Mouse (Mus musculus) heart, embryonic 13.5 days (tissue): ENCODE measurements at regions not wholly inside any gene's neighbourhood (a gene's known extent, or its start where the extent isn't known, plus 50 kb on each side); places are given as distances from the start of the nearest gene placed in this dataset.

Source experiments
- ATAC-seq: fragments of 200-750 bp; cut with Nextera tagmentation; 2 replicates; pipeline ENCODE4 v1.8.0; 2017; ENCODE audit warnings: moderate TSS enrichment; ENCODE audit not compliant: insufficient number of reproducible peaks, low FRiP score, low TSS enrichment; ENCODE audit errors: extremely low read depth
- H3K27ac ChIP-seq: fragments of 300-500 bp; sonication (generic); replicated peaks from 2 replicates; pipeline ENCODE4 v1.5.1; 2015; ENCODE audit warnings: moderate library complexity, mild to moderate bottlenecking, inconsistent platforms
- H3K27me3 ChIP-seq: fragments of 300-500 bp; sonication (generic); replicated peaks from 2 replicates; pipeline ENCODE4 v1.6.1; 2015; ENCODE audit warnings: mild to moderate bottlenecking, inconsistent platforms
- H3K36me3 ChIP-seq: fragments of 300-500 bp; sonication (generic); 2 replicates; pipeline ENCODE4 v1.6.1; 2015; ENCODE audit warnings: mild to moderate bottlenecking, inconsistent platforms
- H3K4me1 ChIP-seq: fragments of 300-500 bp; sonication (generic); 2 replicates; pipeline ENCODE4 v1.6.1; 2015; ENCODE audit warnings: inconsistent platforms
- H3K4me2 ChIP-seq: fragments of 300-500 bp; sonication (generic); 2 replicates; pipeline ENCODE4 v1.6.1; 2015; ENCODE audit warnings: inconsistent platforms, mild to moderate bottlenecking, moderate library complexity
- H3K4me3 ChIP-seq: fragments of 300-500 bp; sonication (generic); 2 replicates; pipeline ENCODE4 v1.5.1; 2015; ENCODE audit warnings: moderate library complexity, mild to moderate bottlenecking, inconsistent platforms
- H3K9ac ChIP-seq: fragments of 300-500 bp; sonication (generic); 2 replicates; pipeline ENCODE4 v1.6.1; 2015; ENCODE audit warnings: inconsistent platforms, mild to moderate bottlenecking, moderate library complexity
- H3K9me3 ChIP-seq: fragments of 300-500 bp; sonication (generic); 2 replicates; pipeline ENCODE4 v1.6.1; 2016; ENCODE audit warnings: inconsistent platforms
- WGBS: fragments of 180-500 bp; shearing (Covaris S2); methylation state at CpG from one replicate; pipeline ENCODE4 v1.1.7; 2015; ENCODE audit warnings: mixed read lengths; 5-methylcytosine and 5-hydroxymethylcytosine counted together

- 68% methylated on average over 3 of the region's 3 CpGs for WGBS
- Histone ChIP-seq H3K27ac (no peak overlapping the region), H3K4me1 (peaks cover 5% of the 10 kb centered on the region; the same call in 1 of the 2 replicates), H3K4me2 (no peak overlapping the region), H3K9me3 (no peaks in the 10 kb centered on the region), H3K36me3 (no peaks in the 10 kb centered on the region), H3K9ac (no peak overlapping the region), H3K27me3 (no peaks in the 10 kb centered on the region), H3K4me3 (no peak overlapping the region)
- ATAC-seq, result no peak
These were observed 999.1 kb downstream of the Gsdmc2 start for GRCm38 (mm10) chr15:62845884-62846283.

GRCm38 (mm10) chr15:62825586-62825985 is 1019.4 kb downstream of the Gsdmc2 start:
- no peak overlapping the region for H3K9ac ChIP-seq
- no peaks in the 10 kb centered on the region for H3K27me3 ChIP-seq
- no peaks in the 10 kb centered on the region for H3K36me3 ChIP-seq
- H3K27ac ChIP-seq, result no peak overlapping the region
- H3K4me1 ChIP-seq, result no peaks in the 10 kb centered on the region
- no peak for ATAC-seq
- no peak overlapping the region for H3K4me3 ChIP-seq
- no peak overlapping the region for H3K4me2 ChIP-seq
- H3K9me3 ChIP-seq, result no peaks in the 10 kb centered on the region

GRCm38 (mm10) chr15:62823861-62824518 is 1021.0 kb downstream of the Gsdmc2 start:
- Histone ChIP-seq H3K4me2 (no peak overlapping the region), H3K27ac (no peak overlapping the region), H3K4me1 (no peaks in the 10 kb centered on the region), H3K9ac (no peak overlapping the region), H3K4me3 (no peak overlapping the region), H3K9me3 (no peaks in the 10 kb centered on the region), H3K27me3 (no peaks in the 10 kb centered on the region), H3K36me3 (no peaks in the 10 kb centered on the region)
- 41% methylated on average over 1 of the region's 1 CpGs for WGBS
- no peak for ATAC-seq

- Histone ChIP-seq H3K9ac (no peak overlapping the region), H3K36me3 (no peaks in the 10 kb centered on the region), H3K27ac (no peak overlapping the region), H3K4me1 (no peaks in the 10 kb centered on the region), H3K9me3 (no peaks in the 10 kb centered on the region), H3K27me3 (no peaks in the 10 kb centered on the region), H3K4me2 (no peak overlapping the region), H3K4me3 (no peak overlapping the region)
- no peak for ATAC-seq
These were observed 1022.7 kb downstream of the Gsdmc2 start for GRCm38 (mm10) chr15:62822305-62822704.

GRCm38 (mm10) chr15:62813093-62813492 is 1031.9 kb downstream of the Gsdmc2 start:
- Histone ChIP-seq H3K27me3 (no peaks in the 10 kb centered on the region), H3K4me3 (no peak overlapping the region), H3K4me1 (no peaks in the 10 kb centered on the region), H3K4me2 (no peak overlapping the region), H3K9ac (no peak overlapping the region), H3K36me3 (no peaks in the 10 kb centered on the region), H3K27ac (no peak overlapping the region), H3K9me3 (no peaks in the 10 kb centered on the region)
- 57% methylated on average over 1 of the region's 1 CpGs for WGBS
- no peak for ATAC-seq

- Histone ChIP-seq H3K4me1 (no peaks in the 10 kb centered on the region), H3K4me2 (no peak overlapping the region), H3K4me3 (no peak overlapping the region), H3K36me3 (no peaks in the 10 kb centered on the region), H3K27me3 (no peaks in the 10 kb centered on the region), H3K9me3 (no peaks in the 10 kb centered on the region), H3K9ac (no peak overlapping the region), H3K27ac (no peak overlapping the region)
- WGBS, result 47% methylated on average over 2 of the region's 2 CpGs
- no peak for ATAC-seq
These were observed 1033.0 kb downstream of the Gsdmc2 start for GRCm38 (mm10) chr15:62812026-62812425.

GRCm38 (mm10) chr15:62809320-62809719 is 1035.7 kb downstream of the Gsdmc2 start:
- Histone ChIP-seq H3K9ac (no peak overlapping the region), H3K27me3 (no peaks in the 10 kb centered on the region), H3K4me2 (no peak overlapping the region), H3K4me3 (no peak overlapping the region), H3K36me3 (no peaks in the 10 kb centered on the region), H3K27ac (no peak overlapping the region), H3K4me1 (no peaks in the 10 kb centered on the region), H3K9me3 (no peaks in the 10 kb centered on the region)
- no peak for ATAC-seq
- WGBS, result 70% methylated on average over 3 of the region's 3 CpGs

- H3K36me3 ChIP-seq, result no peaks in the 10 kb centered on the region
- H3K27ac ChIP-seq, result no peak overlapping the region
- no peak for ATAC-seq
- H3K9me3 ChIP-seq, result no peaks in the 10 kb centered on the region
- 61% methylated on average over 4 of the region's 4 CpGs for WGBS
- H3K4me1 ChIP-seq, result no peaks in the 10 kb centered on the region
- H3K4me2 ChIP-seq, result no peak overlapping the region
- no peak overlapping the region for H3K9ac ChIP-seq
- no peak overlapping the region for H3K4me3 ChIP-seq
- H3K27me3 ChIP-seq, result no peaks in the 10 kb centered on the region
These were observed 1036.7 kb downstream of the Gsdmc2 start for GRCm38 (mm10) chr15:62808087-62808808.

GRCm38 (mm10) chr15:62807364-62807763 is 1037.6 kb downstream of the Gsdmc2 start:
- ATAC-seq, result no peak

GRCm38 (mm10) chr15:62802770-62803169 is 1042.2 kb downstream of the Gsdmc2 start:
- Histone ChIP-seq H3K4me1 (no peaks in the 10 kb centered on the region), H3K9ac (no peak overlapping the region), H3K27me3 (no peaks in the 10 kb centered on the region), H3K4me2 (no peak overlapping the region), H3K4me3 (no peak overlapping the region), H3K27ac (no peak overlapping the region), H3K36me3 (no peaks in the 10 kb centered on the region), H3K9me3 (no peaks in the 10 kb centered on the region)
- no peak for ATAC-seq

More at GRCm38 (mm10) chr15:62807364-62807763, 1037.6 kb downstream of the Gsdmc2 start:
- H3K9ac ChIP-seq, result no peak overlapping the region
- H3K4me2 ChIP-seq, result no peak overlapping the region
- no peaks in the 10 kb centered on the region for H3K36me3 ChIP-seq
- no peaks in the 10 kb centered on the region for H3K27me3 ChIP-seq
- H3K4me3 ChIP-seq, result no peak overlapping the region
- WGBS, result 60% methylated on average over 1 of the region's 1 CpGs
- H3K9me3 ChIP-seq, result no peaks in the 10 kb centered on the region
- no peak overlapping the region for H3K27ac ChIP-seq
- no peaks in the 10 kb centered on the region for H3K4me1 ChIP-seq

GRCm38 (mm10) chr15:62798731-62799130 is 1046.2 kb downstream of the Gsdmc2 start:
- H3K9ac ChIP-seq, result no peak overlapping the region
- no peak overlapping the region for H3K4me3 ChIP-seq
- ATAC-seq, result no peak
- WGBS, result 66% methylated on average over 4 of the region's 4 CpGs
- H3K4me1 ChIP-seq, result no peaks in the 10 kb centered on the region
- no peaks in the 10 kb centered on the region for H3K36me3 ChIP-seq
- no peak overlapping the region for H3K4me2 ChIP-seq
- no peaks in the 10 kb centered on the region for H3K27me3 ChIP-seq
- H3K9me3 ChIP-seq, result no peaks in the 10 kb centered on the region
- no peak overlapping the region for H3K27ac ChIP-seq

- WGBS, result 85% methylated on average over 5 of the region's 5 CpGs
- Histone ChIP-seq H3K27ac (no peak overlapping the region), H3K4me2 (no peak overlapping the region), H3K9me3 (no peaks in the 10 kb centered on the region), H3K4me1 (no peaks in the 10 kb centered on the region), H3K9ac (no peak overlapping the region), H3K4me3 (no peak overlapping the region), H3K36me3 (no peaks in the 10 kb centered on the region), H3K27me3 (no peaks in the 10 kb centered on the region)
- ATAC-seq, result no peak
These were observed 1051.4 kb downstream of the Gsdmc2 start for GRCm38 (mm10) chr15:62793569-62793968.
